Mouse (Mus musculus) C2C12 (cell line): ENCODE results near the gene Cacna1a.

Source experiments
- CTCF ChIP-seq: IDR thresholded peaks from one replicate; pipeline ENCODE4 v1.5.1; 2011; ENCODE audit not compliant: control insufficient read depth, insufficient read depth, insufficient read length
- MAX ChIP-seq: IDR thresholded peaks from one replicate; pipeline ENCODE4 v1.6.1; 2011; ENCODE audit warnings: mild to moderate bottlenecking, control low read depth
- USF1 ChIP-seq: IDR thresholded peaks from one replicate; pipeline ENCODE4 v1.6.1; 2011; ENCODE audit warnings: low read depth, mild to moderate bottlenecking, control low read depth, moderate library complexity

- TF ChIP-seq MAX (no peak), CTCF (peak; percentile 7), USF1 (no peak)
Observed at GRCm38 (mm10) chr8:84579595-84579994, 191.4 kb downstream of the Cacna1a start.
